10 mouse cellular contexts compared by ENCODE assay signal in genomic region chr11:6790690-6791089, GRCm38 (mm10). TPM values are rescaled to one million over a fixed set of nuclear protein-coding genes. Genes with fewer than 3 reads are reported as not detected.
DNase-seq lines count a peak whose midpoint lies in the region; ATAC-seq and TF ChIP-seq lines count a peak whose summit lies in the region.
"Had no signal": no experiment of that assay in that cellular context is flagged by ENCODE, and none has a peak within 500 bp of the region (broad histone marks: within the 10 kb centered on the region; RNA-seq: fewer than 3 reads in every experiment).

No protein-coding gene starts in this region.

- dilution Hi-C loops in CH12.LX (cut with MboI; ENCODE audit: extremely low pct_ligation_motif_present, extremely low pct_unique_long_range_greater_than_20kb, low sequenced_read_pairs): no loop called here

- TF ChIP-seq RAD21 in CH12.LX (IDR thresholded peaks at IDR 0.05; ENCODE audit: low read depth, low read length): peak; percentile 41

- no peak for TF ChIP-seq EP300 in liver, embryonic 14.5 days (IDR thresholded peaks at IDR 0.05; ENCODE audit: low read depth)
- no peak for TF ChIP-seq EP300 in CH12.LX (IDR thresholded peaks at IDR 0.05; ENCODE audit: low read length)

- 61% methylated on average over 3 of the region's 3 CpGs for WGBS in liver, embryonic 14.5 days (ENCODE audit: insufficient replicate concordance)
- 83% methylated on average over 3 of the region's 3 CpGs for WGBS in liver, embryonic 11.5 days
- WGBS in hindbrain, embryonic 12.5 days: 90% methylated on average over 3 of the region's 3 CpGs

- no peaks in the 10 kb centered on the region for H3K36me3 ChIP-seq in liver, embryonic 14.5 days (replicated peaks; ENCODE audit: control insufficient read depth, insufficient read depth, low read depth)
- no peaks in the 10 kb centered on the region for H3K36me3 ChIP-seq in liver, embryonic 11.5 days (ENCODE audit: control insufficient read depth, insufficient read depth, low read length)
- H3K36me3 ChIP-seq in CH12.LX (replicated peaks in 1 of 2; ENCODE audit: control insufficient read depth in 1 of 2, insufficient read depth in 1 of 2, low read length in 1 of 2): no peaks in the 10 kb centered on the region
- no peaks in the 10 kb centered on the region for H3K36me3 ChIP-seq in hindbrain, embryonic 12.5 days
- H3K36me3 ChIP-seq: heart, embryonic 15.5 days had no signal

- H3K4me2 ChIP-seq in liver, embryonic 14.5 days (ENCODE audit: low read depth): no peak overlapping the region
- H3K4me2 ChIP-seq in liver, embryonic 11.5 days: no peak overlapping the region
- H3K4me2 ChIP-seq in CH12.LX (ENCODE audit: insufficient read depth, low read depth, poor library complexity, severe bottlenecking): no peak overlapping the region
- H3K4me2 ChIP-seq in hindbrain, embryonic 12.5 days (replicated peaks): no peak overlapping the region
- H3K4me2 ChIP-seq: heart, embryonic 15.5 days had no signal

- in situ Hi-C loops in CH12.LX (cut with MboI; ENCODE audit: low pct_ligation_motif_present, low pct_unique_long_range_greater_than_20kb, low sequenced_read_pairs): no loop called here

- no peak overlapping the region for H3K4me3 ChIP-seq in liver, embryonic 14.5 days (ENCODE audit: insufficient read depth in 1 of 2, low read depth in 2 of 2, low read length in 2 of 2)
- no peak overlapping the region for H3K4me3 ChIP-seq in liver, embryonic 11.5 days (ENCODE audit: low read depth, low read length)
- H3K4me3 ChIP-seq in CH12.LX (replicated peaks in 1 of 3; ENCODE audit: low read depth in 2 of 3, low read length in 2 of 3, poor library complexity in 1 of 3): no peak overlapping the region
- H3K4me3 ChIP-seq in hindbrain, embryonic 12.5 days: no peak overlapping the region
- H3K4me3 ChIP-seq: heart, embryonic 15.5 days had no signal

- no peaks in the 10 kb centered on the region for H3K27me3 ChIP-seq in liver, embryonic 14.5 days (ENCODE audit: control insufficient read depth, insufficient read depth, low read length)
- H3K27me3 ChIP-seq in liver, embryonic 11.5 days (replicated peaks; ENCODE audit: control insufficient read depth, insufficient read depth, low read length): no peaks in the 10 kb centered on the region
- peaks cover 2% of the 10 kb centered on the region for H3K27me3 ChIP-seq in CH12.LX (replicated peaks)
- no peaks in the 10 kb centered on the region for H3K27me3 ChIP-seq in hindbrain, embryonic 12.5 days
- H3K27me3 ChIP-seq: heart, embryonic 15.5 days had no signal

- no peaks in the 10 kb centered on the region for H3K79me2 ChIP-seq in CH12.LX (replicated peaks; ENCODE audit: control insufficient read depth, extremely low read depth, insufficient read depth, poor library complexity, severe bottlenecking)

- DNase-seq in cerebellum, postnatal 14 days: peak; percentile 27 to 51
- DNase-seq in liver, embryonic 14.5 days (ENCODE audit: low read depth in 3 of 3, low spot score in 3 of 3): no peak
- no peak for DNase-seq in liver, embryonic 11.5 days (ENCODE audit: low spot score)
- DNase-seq in CH12.LX (ENCODE audit: extremely low read depth): peak; percentile 21
- DNase-seq in mesoderm, embryonic 11.5 days (ENCODE audit: low read depth, low spot score): peak; percentile 12
- DNase-seq in ovary, postnatal 10 days (ENCODE audit: low spot score): no peak

- no peak overlapping the region for H3K9ac ChIP-seq in liver, embryonic 14.5 days (replicated peaks)
- H3K9ac ChIP-seq in liver, embryonic 11.5 days (ENCODE audit: low read depth, low read length): no peak overlapping the region
- no peak overlapping the region for H3K9ac ChIP-seq in CH12.LX (ENCODE audit: insufficient read depth, low read depth)
- H3K9ac ChIP-seq in hindbrain, embryonic 12.5 days: no peak overlapping the region
- H3K9ac ChIP-seq: heart, embryonic 15.5 days had no signal

- TF ChIP-seq CTCF in liver, embryonic 14.5 days (IDR thresholded peaks at IDR 0.05; ENCODE audit: low read depth): peak; percentile 52
- TF ChIP-seq CTCF in CH12.LX (conservative IDR thresholded peaks at IDR 0.05 in 1 of 2, IDR thresholded peaks at IDR 0.05 in 1 of 2; ENCODE audit: low read depth in 2 of 2, low read length in 2 of 2): peak; percentile 54 to 63

- H3K4me1 ChIP-seq in liver, embryonic 14.5 days (replicated peaks; ENCODE audit: control insufficient read depth in 2 of 2, insufficient read depth in 2 of 2, low read length in 1 of 2): no peaks in the 10 kb centered on the region
- no peaks in the 10 kb centered on the region for H3K4me1 ChIP-seq in liver, embryonic 11.5 days (replicated peaks; ENCODE audit: control insufficient read depth, insufficient read depth, low read length)
- H3K4me1 ChIP-seq in CH12.LX (ENCODE audit: control insufficient read depth in 1 of 2, insufficient read depth in 2 of 2): no peaks in the 10 kb centered on the region
- no peaks in the 10 kb centered on the region for H3K4me1 ChIP-seq in hindbrain, embryonic 12.5 days
- H3K4me1 ChIP-seq: heart, embryonic 15.5 days had no signal

- H3K27ac ChIP-seq in liver, embryonic 14.5 days: no peak overlapping the region
- H3K27ac ChIP-seq in liver, embryonic 11.5 days (ENCODE audit: low read depth, low read length): no peak overlapping the region
- H3K27ac ChIP-seq in CH12.LX (ENCODE audit: insufficient read depth, low read depth): no peak overlapping the region
- H3K27ac ChIP-seq in hindbrain, embryonic 12.5 days: no peak overlapping the region
- H3K27ac ChIP-seq: heart, embryonic 15.5 days had no signal

- no peak for TF ChIP-seq POLR2A in CH12.LX (IDR thresholded peaks at IDR 0.05; ENCODE audit: low read depth, low read length)

- no peaks in the 10 kb centered on the region for H3K9me3 ChIP-seq in liver, embryonic 14.5 days (ENCODE audit: control insufficient read depth, low read length)
- no peaks in the 10 kb centered on the region for H3K9me3 ChIP-seq in liver, embryonic 11.5 days (ENCODE audit: control insufficient read depth, low read length)
- H3K9me3 ChIP-seq in CH12.LX (replicated peaks; ENCODE audit: low read length): peaks cover 21% of the 10 kb centered on the region
- H3K9me3 ChIP-seq in hindbrain, embryonic 12.5 days (replicated peaks): no peaks in the 10 kb centered on the region
- H3K9me3 ChIP-seq: heart, embryonic 15.5 days had no signal

- no peak for ATAC-seq in cerebellum, adult (ENCODE audit: insufficient number of reproducible peaks, low FRiP score, low TSS enrichment)
- no peak for ATAC-seq in liver, embryonic 14.5 days (ENCODE audit: insufficient read depth)
- no peak for ATAC-seq in liver, embryonic 11.5 days (replicated peaks; ENCODE audit: low FRiP score)
- ATAC-seq in hindbrain, embryonic 12.5 days (ENCODE audit: low FRiP score): no peak

TF ChIP-seq in CH12.LX, 34 proteins besides CTCF, POLR2A, EP300 and RAD21:
- TF ChIP-seq SMC3 (IDR thresholded peaks at IDR 0.05; ENCODE audit: low read depth, low read length) (peak; percentile 29; the same call in 1 of the 2 replicates), SIN3A (IDR thresholded peaks at IDR 0.05; ENCODE audit: low read length) (no peak)
TF ChIP-seq in CH12.LX: peak in this region for 1.

RNA-seq across cellular contexts. Expression of gene Gm11983, which starts 46.8 kb away (rescaled TPM):
- polyA plus RNA-seq in liver, embryonic 14.5 days (2012; rRNA removed): not detected in 2 replicates
- polyA plus RNA-seq in liver, embryonic 14.5 days (2014; fragmentation: Nextera tagmentation; extraction: Ambion mirVana): not detected in 2 replicates
- polyA plus RNA-seq in liver, embryonic 11.5 days (2014; fragmentation: Nextera tagmentation; extraction: Ambion mirVana): not detected in 2 replicates
- total RNA-seq in CH12.LX (2012; rRNA removed): not detected in 2 replicates
- total RNA-seq in CH12.LX (2014; rRNA removed): not detected in 2 replicates
- polyA plus RNA-seq in CH12.LX (2012; ENCODE audit: insufficient read length, low read depth): 0.38 TPM in 1 of 2 replicates, not detected in the other
- polyA plus RNA-seq in hindbrain, embryonic 12.5 days (2016; fragmentation: Nextera tagmentation; extraction: Ambion mirVana): not detected in 2 replicates
- polyA plus RNA-seq: heart, embryonic 15.5 days; limb, embryonic 14.5 days had no signal

Comparison
In these comparisons a context has a peak if more than half of its experiments do, and no peak if none do; other contexts are left out.
1. DNase-seq: peak in cerebellum, postnatal 14 days (2 of 2), CH12.LX (single experiment) and mesoderm, embryonic 11.5 days (single experiment); none in liver, embryonic 14.5 days (0 of 3), liver, embryonic 11.5 days (single experiment) and ovary, postnatal 10 days (single experiment).